Mouse (Mus musculus): ENCODE measurements at regions not wholly inside any gene's neighbourhood (a gene's known extent, or its start where the extent isn't known, plus 50 kb on each side); places are given as distances from the start of the nearest gene placed in this dataset.
A peak's percentile ranks its signal among the peaks of the same experiment; 100 is the strongest.

- intact Hi-C loops (cut with DNase I), result no loop called here
- DNase-seq (ENCODE audit: low spot score in 2 of 2), result no peak
Measured at GRCm38 (mm10) chr14:76243581-76244337, 133.1 kb downstream of the Nufip1 start.

GRCm38 (mm10) chr14:76244338-76245062 is 133.8 kb downstream of the Nufip1 start:
- intact Hi-C loops (cut with DNase I), result no loop called here
- no peak for DNase-seq (ENCODE audit: low spot score in 2 of 2)

- intact Hi-C loops (cut with DNase I), result no loop called here
Measured at GRCm38 (mm10) chr14:76245063-76245396, 134.3 kb downstream of the Nufip1 start.

GRCm38 (mm10) chr14:76247664-76248063 is 137.0 kb downstream of the Nufip1 start:
- intact Hi-C loops (cut with DNase I), result no loop called here
- no peak for DNase-seq (ENCODE audit: low spot score in 2 of 2)

More at GRCm38 (mm10) chr14:76245063-76245396, 134.3 kb downstream of the Nufip1 start:
- DNase-seq (ENCODE audit: low spot score in 2 of 2), result no peak

- DNase-seq (ENCODE audit: low spot score in 2 of 2), result no peak
- intact Hi-C loops (cut with DNase I), result no loop called here
Measured at GRCm38 (mm10) chr14:76253850-76254249, 143.2 kb downstream of the Nufip1 start.

- intact Hi-C loops (cut with DNase I), result no loop called here
- DNase-seq (ENCODE audit: low spot score in 2 of 2), result peak; percentile 54 to 81
Measured at GRCm38 (mm10) chr14:76254565-76255501, 144.1 kb downstream of the Nufip1 start.

- no peak for DNase-seq (ENCODE audit: low spot score in 2 of 2)
- intact Hi-C loops (cut with DNase I), result no loop called here
Measured at GRCm38 (mm10) chr14:76255971-76256370, 145.3 kb downstream of the Nufip1 start.

GRCm38 (mm10) chr14:76258626-76259025 is 147.9 kb downstream of the Nufip1 start:
- DNase-seq (ENCODE audit: low spot score in 2 of 2), result no peak
- intact Hi-C loops (cut with DNase I), result no loop called here

GRCm38 (mm10) chr14:76260628-76261293 is 150.1 kb downstream of the Nufip1 start:
- DNase-seq (ENCODE audit: low spot score in 2 of 2), result peak in 1 of 2 experiments; percentile 16
- intact Hi-C loops (cut with DNase I), result no loop called here

GRCm38 (mm10) chr14:76263682-76264081 is 151.1 kb upstream of the Tsc22d1 start:
- DNase-seq (ENCODE audit: low spot score in 2 of 2), result no peak
- intact Hi-C loops (cut with DNase I), result no loop called here

- intact Hi-C loops (cut with DNase I), result no loop called here
- no peak for DNase-seq (ENCODE audit: low spot score in 2 of 2)
Measured at GRCm38 (mm10) chr14:76265819-76266218, 148.9 kb upstream of the Tsc22d1 start.

- intact Hi-C loops (cut with DNase I), result no loop called here
- DNase-seq (ENCODE audit: low spot score in 2 of 2), result no peak
Measured at GRCm38 (mm10) chr14:76266249-76266648, 148.5 kb upstream of the Tsc22d1 start.

- no peak for DNase-seq (ENCODE audit: low spot score in 2 of 2)
- intact Hi-C loops (cut with DNase I), result no loop called here
Measured at GRCm38 (mm10) chr14:76267091-76267490, 147.7 kb upstream of the Tsc22d1 start.

GRCm38 (mm10) chr14:76271190-76271589 is 143.6 kb upstream of the Tsc22d1 start:
- intact Hi-C loops (cut with DNase I), result no loop called here

GRCm38 (mm10) chr14:76272840-76273239 is 141.9 kb upstream of the Tsc22d1 start:
- no peak for DNase-seq (ENCODE audit: low spot score in 2 of 2)
- intact Hi-C loops (cut with DNase I), result no loop called here

More at GRCm38 (mm10) chr14:76271190-76271589, 143.6 kb upstream of the Tsc22d1 start:
- no peak for DNase-seq (ENCODE audit: low spot score in 2 of 2)

GRCm38 (mm10) chr14:76276655-76277054 is 138.1 kb upstream of the Tsc22d1 start:
- intact Hi-C loops (cut with DNase I), result loop anchor here (5.0 kb wide), 1 partner anchor 61 kb away; no protein-coding TSS in a partner anchor

GRCm38 (mm10) chr14:76278751-76279450 is 135.9 kb upstream of the Tsc22d1 start:
- intact Hi-C loops (cut with DNase I), result loop anchor here (5.0 kb wide), 1 partner anchor 58 kb away; no protein-coding TSS in a partner anchor
- no peak for DNase-seq (ENCODE audit: low spot score in 2 of 2)

More at GRCm38 (mm10) chr14:76276655-76277054, 138.1 kb upstream of the Tsc22d1 start:
- DNase-seq (ENCODE audit: low spot score in 2 of 2), result no peak

GRCm38 (mm10) chr14:76279561-76279960 is 135.2 kb upstream of the Tsc22d1 start:
- no peak for DNase-seq (ENCODE audit: low spot score in 2 of 2)
- intact Hi-C loops (cut with DNase I), result loop anchor here (5.0 kb wide), 1 partner anchor 58 kb away; no protein-coding TSS in a partner anchor

- intact Hi-C loops (cut with DNase I), result no loop called here
- no peak for DNase-seq (ENCODE audit: low spot score in 2 of 2)
Measured at GRCm38 (mm10) chr14:76281867-76282266, 132.9 kb upstream of the Tsc22d1 start.
